Mouse (Mus musculus): ENCODE measurements around the gene Rasal2.

The Rasal2 gene

DNA sequence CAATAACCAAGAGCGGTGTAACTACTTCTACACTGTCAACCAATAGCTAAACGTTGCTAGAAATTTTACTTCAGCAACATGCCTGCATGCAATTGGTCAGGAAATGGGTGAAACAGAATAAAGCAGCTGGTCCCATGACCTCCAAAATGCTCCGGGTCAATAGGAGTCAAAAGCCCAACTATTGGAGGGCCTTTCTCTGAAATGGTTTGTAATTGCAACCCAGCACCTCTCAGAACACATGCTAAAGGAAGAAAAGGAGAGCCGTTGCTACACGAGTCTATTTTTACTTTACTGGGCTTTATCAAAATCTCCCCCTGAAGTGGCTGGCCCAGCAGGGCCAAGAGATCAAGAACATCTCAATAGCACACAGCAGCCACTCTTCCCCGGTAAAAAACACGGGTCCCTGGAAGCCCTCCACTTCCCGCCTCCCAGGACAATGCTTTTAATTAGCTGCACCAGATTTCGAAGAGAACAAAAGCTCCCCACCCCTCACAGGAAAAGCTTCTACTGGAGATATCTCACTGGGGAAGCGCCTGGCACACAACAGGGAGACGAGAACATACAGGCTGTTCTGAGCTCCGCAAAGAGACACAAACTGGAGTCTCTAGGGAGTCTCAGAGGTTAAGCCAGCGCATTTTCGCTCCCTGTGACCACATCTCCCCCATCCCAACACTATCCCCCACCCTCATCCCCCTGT lies 30.8 kb upstream of the Rasal2 start:
- intact Hi-C loops (cut with DNase I) = no loop called here

DNA sequence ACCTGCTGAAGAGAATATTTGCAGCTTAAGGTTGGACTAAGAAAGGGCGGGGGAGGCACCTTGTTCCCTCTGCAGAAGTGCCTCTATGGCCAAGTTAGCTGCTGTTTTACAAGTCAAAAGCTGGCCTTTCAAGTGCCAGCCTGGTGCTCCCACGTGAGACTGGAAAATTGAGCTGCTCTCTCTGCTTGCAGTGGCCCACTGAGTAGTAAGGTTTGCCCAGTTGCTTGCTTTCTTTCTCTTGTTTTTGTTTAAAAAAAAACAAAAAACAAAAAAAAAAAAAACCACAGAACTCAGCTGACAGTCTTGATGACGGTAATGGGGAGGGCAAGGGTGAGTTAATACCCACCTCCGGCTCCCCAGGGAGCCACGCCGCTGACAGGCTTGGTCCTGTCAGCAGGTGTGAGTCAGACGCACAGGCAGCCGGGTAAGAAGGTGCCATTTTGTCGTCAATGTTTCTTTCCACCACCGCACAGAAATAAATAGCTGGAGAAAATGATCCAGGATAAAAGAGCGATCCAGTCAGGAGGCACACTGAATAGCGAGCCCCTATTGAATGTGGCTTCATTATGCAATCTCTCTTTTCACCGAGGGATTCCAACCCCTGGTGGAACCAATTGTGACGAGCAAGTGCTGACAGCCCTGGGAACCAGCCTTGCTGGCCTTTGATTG lies 27.7 kb upstream of the Rasal2 start:
- intact Hi-C loops (cut with DNase I) = no loop called here

DNA sequence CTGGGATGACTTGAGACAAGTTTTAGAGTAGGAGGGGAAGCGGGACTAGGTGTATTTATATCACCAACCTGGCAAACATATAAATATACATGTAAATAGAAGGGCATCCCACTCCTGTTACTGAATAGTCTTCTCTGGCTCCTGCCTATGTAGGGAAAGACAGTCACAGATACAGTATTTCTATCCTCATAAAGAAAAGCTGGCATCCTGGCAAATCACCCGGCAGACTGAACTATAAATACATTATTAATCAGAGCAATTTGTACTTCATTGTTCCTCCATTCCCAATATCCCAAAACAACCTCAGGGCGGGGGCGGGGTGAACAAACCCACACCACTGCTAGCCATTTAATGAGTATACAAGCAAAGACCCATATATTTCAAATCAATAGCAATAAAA lies 26.7 kb upstream of the Rasal2 start:
- intact Hi-C loops (cut with DNase I) = no loop called here

DNA sequence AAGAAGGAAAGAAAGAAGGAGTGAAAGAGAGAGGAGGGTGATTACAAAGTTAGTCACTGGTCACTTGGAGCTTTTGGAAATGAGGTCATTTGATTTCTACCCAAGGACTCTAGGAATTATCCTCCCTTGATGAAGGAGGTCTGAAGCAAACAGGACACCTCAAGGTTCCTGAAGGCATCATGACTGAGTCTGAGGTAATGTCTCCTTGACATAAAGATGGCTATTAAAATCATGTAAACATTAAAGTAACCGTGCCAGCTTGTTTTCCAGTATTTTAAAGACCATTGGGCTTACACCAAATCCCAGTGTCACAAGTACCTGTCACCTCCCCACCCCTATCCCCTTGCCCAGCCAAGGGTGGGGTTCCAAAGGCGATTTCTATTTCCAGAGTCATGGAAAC lies 25.9 kb upstream of the Rasal2 start:
- intact Hi-C loops (cut with DNase I) = no loop called here

DNA sequence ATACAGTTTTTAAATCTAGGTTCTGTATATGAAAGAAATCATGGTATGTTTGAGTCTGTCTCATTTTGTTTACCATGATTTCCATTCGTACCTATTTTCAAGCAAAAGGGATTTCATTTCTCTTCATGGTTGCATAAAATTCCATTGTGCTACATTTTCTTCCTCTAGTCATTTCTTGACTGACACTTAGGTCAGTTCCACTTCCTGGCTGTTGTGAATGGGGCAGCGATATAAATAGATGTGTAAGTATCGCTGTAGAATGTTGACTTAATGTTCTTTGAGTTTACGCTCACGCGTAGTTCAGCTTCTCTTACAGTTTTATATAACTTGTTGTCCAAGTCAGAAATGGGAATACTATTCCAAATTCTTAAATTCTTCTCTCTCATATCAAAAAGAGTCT lies 23.5 kb upstream of the Rasal2 start:
- intact Hi-C loops (cut with DNase I) = no loop called here

DNA sequence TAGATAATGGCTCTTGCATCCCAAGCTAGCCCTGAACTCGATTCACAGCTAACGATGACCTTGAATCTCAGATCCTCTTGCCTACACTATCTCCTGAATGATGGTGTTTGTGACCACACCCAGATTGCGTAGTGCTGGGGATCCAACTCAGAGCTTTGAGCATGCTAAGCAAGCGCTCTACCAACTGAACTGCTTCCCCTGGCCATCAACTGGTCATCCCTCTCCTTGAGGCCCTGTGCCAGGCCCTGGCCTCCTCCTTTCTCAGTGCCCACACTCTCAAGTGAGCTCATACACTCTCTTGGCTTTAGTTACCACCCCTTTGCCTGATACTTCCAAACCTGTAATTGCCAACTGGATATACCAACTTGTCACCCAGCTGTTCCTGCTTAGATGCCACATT lies 22.0 kb upstream of the Rasal2 start:
- intact Hi-C loops (cut with DNase I) = no loop called here

DNA sequence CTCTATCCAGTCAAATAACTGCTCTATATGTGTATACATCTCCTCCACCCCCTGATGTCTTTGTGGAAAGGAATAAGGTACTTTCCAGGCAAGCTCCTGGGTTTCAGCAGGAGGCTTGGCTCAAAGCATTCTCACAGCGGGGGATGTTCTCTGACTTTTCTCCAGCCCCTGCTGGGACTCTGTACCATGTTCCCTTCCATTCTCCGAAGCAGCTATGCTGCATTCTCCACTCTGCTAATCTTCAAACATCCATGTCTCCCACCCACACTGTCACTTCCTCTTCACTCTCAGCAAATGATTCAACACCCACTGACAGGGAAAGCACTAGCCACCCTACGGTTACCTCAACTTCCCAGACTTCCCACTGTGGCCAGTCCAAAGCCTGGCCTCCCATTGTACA lies 20.9 kb upstream of the Rasal2 start:
- intact Hi-C loops (cut with DNase I) = no loop called here

DNA sequence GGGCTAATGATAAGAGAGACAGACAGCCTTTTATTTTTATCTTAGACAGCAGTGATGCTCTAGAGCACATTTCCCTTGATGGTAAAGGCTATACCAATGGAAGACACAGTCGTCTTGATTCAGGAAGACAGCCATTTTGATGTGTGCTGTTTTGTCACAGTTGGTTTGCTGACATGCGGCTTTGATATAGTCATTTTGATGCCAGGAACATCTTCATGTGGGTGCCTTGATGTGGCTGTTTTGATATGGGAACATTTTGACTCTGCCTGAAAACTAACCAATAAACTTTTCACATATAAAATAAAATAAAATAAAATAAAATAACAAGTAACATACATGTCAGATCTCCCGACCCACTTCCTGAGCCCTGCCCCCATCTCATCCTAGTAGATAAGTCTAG lies 16.0 kb upstream of the Rasal2 start:
- intact Hi-C loops (cut with DNase I) = no loop called here

DNA sequence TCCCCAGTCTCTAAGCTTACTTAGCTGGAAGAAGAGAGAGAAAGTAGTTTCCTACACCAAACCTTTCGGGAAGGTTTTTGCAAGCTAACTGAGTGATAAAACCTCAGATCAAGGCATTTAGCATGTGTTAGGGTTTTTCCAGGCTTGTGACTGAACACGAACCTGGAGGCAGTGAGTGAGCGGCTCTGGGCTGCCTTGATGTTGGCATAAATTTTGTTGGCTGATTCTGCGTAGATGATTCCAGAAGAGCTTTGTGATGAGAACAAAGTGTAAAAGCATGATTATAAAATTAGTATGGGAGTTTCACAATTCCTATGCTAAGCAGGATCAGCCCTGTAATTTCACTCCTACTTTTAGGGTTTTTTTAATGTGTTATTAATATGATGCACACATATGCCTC lies 15.2 kb upstream of the Rasal2 start:
- intact Hi-C loops (cut with DNase I) = no loop called here

DNA sequence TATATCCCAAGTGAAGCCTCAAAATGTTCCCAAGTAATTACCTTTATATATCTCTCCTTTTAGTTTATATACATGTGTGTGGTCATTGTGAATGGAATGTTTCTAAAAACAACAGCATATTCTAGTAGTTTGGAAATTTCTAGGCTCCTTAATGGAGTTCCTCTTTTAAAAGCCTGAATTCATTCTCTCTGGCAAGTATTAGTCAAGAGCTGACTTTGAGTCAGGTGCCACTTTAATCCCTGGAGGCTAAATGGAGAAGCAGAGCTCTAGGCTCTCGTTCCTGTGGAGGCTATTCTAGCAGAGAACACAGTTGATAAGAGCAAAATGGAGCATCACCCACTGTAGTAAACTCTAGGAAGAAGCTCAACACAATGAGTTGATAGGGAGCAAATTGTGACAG lies 14.5 kb upstream of the Rasal2 start:
- intact Hi-C loops (cut with DNase I) = no loop called here

DNA sequence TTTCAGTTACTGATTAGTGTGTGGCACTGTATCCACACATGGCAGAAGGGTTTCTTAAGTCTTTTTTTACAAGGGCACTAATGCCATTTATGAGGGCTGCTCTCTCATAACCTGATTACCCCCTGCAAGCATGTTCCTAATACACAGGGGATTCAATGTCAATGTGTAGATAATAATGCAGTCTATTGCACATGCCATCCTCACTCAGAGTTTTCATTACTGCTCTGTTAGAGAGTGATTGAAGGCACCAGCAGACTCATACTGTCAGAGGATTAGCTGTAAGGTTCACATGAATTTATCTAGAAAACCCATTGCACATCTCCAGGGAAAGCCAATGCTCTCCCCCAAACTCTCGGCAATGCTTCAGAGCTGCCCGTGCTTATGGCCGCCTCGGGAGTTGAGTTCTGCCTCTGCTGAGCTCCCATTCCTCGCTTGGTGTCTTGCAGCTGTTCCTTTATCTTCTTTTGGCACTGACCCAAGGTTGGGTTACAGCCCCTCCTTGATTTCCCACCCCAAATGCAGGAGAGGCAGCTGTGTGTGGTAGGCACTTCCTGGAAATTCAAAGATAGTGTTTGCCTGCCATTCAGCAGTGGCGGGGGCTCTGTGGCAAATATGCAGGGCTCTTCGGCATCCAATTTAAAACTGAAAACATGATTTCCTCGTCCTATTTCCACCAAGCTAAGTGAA lies 13.5 kb upstream of the Rasal2 start:
- intact Hi-C loops (cut with DNase I) = no loop called here

DNA sequence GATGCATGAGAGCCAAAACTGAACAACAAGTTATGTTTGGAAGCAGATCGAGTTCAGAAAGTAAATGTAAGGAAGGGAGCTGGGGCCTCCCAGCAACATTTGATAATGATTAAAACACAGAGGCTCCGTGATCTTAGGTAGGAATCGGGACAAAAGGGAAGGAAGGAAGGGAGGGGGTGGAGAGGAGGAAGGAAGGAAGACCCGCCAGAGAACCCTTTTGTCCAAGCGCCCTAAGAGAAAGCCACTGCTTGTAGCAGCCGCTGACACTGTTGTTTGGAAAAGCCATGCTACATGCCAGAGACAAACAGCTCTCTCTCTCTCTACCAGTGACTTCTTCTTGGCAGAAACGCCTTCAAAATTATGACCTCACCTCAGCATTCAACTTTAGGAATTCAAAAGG lies 5.5 kb upstream of the Rasal2 start:
- intact Hi-C loops (cut with DNase I) = no loop called here

DNA sequence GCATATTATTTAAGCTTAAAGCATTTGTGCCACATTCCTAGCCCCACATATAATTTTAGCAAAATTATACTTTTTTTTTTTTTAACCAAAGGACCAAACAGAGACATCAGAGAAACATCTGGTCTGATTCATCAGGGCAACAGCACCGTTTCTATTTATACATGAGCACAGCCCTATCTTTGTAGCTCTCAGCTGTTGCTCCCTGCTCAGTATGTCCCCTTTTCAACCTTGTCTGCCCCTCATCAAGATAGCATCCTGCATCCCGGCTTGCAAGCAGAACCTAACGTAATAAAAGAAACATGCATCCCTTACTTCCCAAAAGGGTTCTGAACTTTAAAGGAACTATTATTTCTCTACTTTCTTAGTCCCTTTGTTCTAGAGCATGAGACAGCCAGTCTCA lies 5.0 kb upstream of the Rasal2 start:
- intact Hi-C loops (cut with DNase I) = no loop called here

DNA sequence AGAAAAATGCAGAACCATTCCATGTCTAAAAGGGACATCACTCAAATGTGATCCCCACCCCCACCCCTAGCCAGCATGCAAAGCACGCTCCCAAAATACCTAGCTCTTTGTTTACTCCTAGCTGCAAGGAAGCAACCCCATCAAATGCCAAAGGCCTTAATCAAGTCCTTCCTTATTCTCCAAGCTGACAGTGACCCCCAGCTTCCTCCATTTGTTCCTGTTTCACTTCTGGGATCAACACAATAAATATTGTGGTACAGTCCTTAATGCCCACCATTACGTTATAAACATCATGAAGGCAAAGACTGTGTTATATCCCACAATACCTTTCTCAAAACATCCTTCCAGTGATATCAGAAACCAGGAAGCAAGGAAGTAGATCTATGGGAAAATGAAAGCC lies 4.2 kb upstream of the Rasal2 start:
- intact Hi-C loops (cut with DNase I) = no loop called here

DNA sequence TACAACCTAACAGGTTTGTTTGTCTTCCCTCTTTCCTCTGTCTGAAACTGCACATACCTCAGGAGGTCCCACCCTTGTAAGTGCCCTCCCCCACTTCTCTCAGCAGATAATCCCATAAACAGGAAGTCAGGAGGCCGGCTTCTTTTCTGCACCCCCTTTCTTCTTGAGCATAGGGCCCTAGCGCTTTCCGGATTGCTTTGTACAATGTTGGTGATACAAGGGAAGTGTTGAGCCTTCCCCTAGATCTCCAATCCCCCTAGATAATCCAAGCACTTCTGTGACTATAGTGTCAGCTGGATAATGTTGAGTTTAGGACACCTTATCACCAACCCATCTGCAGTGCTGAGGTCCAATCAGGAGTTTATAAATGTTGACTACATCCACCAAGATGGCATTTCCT lies 3.4 kb upstream of the Rasal2 start:
- intact Hi-C loops (cut with DNase I) = no loop called here

DNA sequence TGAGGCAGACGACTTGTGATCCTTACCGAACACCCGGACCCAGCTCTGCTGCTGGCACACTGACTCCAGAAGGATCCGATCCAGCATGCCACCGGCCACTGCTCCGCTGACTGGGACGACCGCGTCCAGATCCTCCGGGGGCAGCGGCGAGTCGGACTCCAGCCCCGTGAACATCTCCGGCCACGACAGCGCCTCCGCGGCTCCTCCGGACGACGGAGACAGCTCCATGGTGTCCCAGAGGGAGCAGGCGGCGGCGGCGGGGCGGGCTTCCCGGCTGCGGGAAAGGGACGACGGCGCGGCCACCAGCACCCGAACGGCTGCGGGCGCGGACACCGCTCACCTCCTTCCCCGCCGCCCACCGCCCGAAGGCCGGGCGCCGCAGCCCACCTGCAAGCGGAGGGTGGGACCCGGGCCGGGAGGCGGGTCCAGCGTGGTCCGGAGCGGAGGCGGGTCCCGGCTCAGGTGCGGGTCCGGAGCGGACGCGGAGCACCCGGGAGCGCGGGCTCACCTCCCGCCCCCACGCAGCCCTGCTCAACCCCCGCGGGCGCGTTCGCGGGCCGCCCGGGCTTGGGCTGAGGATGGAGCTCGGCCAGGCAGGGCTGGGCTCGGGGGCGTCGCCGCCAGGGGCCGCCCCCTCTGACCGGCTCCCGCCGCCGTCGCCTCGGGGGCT lies 549 bp downstream of the Rasal2 start:
- intact Hi-C loops (cut with DNase I) = loop anchor here (5.0 kb wide), 1 partner anchor 35 kb away; no protein-coding TSS in a partner anchor

DNA sequence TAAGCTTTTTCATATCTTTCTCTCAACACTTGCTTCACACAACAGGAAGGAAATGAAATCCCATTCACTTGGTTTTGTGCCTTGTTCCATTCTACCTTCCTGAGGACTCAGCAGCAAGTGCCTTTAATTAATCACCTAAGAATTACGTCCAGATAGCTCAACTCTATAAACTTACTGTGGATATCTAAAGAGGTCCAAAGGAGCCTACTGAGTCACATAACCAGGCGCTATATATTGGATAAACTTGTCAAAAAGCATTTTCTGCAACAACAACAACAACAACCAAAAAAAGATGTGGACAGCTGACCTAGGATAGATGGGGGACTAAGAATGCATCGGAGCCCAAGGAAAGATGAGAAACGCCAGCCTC lies 1.1 kb downstream of the Rasal2 start:
- intact Hi-C loops (cut with DNase I) = loop anchor here (5.0 kb wide), 1 partner anchor 36 kb away; no protein-coding TSS in a partner anchor

DNA sequence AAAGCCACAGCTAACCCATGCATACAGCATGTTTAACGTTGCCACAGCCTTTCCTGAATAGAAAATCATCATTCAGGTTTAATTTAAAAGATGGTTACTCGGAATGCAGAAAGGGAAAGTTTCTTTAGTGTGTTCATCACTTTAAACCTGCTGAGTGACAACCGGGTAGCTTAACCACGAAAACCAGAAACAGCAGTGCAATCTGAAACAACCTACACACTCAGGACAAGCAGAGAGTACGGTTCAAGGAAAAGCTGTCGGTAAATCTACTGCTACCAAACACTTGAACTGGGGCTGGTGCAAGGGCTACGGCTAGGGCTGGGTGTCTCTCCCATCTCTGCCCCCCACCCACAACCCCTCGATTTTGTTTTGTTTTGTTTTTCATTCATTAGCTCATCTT lies 1.5 kb downstream of the Rasal2 start:
- intact Hi-C loops (cut with DNase I) = loop anchor here (5.0 kb wide), 1 partner anchor 36 kb away; no protein-coding TSS in a partner anchor

DNA sequence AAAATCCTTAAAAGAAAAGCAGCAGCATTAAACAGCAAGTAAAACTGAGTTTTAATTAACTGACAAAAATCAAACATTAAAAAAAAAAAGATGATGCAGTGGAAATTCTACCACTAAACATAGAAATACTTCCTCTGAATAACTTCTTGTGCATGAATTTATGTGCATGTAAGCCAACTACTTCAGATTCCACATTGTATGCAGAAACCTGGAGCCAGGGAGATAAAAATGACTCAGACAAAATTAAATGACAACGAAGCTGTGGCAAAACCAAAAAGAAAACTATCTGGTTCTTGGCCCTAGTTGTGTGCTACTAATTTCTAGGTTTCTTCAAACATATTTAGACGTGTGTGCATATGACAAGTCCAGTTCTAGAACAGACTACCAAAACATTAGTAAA lies 2.7 kb downstream of the Rasal2 start:
- intact Hi-C loops (cut with DNase I) = loop anchor here (5.0 kb wide), 1 partner anchor 38 kb away; no protein-coding TSS in a partner anchor

DNA sequence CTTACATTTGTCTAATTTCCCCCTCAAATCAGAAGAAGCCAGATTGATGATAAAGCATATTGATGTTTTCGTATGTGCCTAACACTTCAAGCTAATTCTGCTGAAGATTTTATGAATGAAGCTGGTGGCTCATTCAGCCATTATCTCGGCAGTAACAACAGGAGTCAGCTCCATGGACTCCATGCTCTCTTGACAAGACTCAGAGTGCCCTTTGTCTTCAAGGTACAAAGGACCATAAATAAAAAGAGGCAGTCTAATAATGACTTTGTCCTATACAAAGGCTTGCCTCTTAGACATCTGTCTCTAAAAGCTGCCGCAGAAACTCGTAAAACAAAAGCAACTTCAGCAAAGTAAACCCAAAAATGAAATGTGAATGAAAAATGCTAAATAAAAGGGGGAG lies 24.4 kb downstream of the Rasal2 start:
- intact Hi-C loops (cut with DNase I) = no loop called here

DNA sequence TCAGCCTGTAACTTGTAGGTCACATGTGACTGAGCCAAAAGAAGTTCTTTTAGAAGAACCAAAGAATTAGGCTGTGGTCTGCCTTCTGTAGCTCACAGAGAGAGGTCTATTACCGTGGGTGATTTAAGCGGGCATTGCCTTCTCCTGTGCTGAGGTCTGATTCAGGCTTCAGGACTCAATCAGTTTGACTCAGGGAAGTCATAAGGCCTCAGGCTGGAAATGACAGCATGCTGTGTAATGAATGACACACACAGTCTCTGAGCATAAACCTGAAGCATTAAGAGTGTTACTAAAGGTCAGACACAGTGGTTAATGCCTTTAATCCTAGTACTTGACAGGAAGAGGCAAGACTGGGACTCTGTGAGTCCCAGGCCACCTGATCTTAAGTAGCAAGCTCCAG lies 31.7 kb downstream of the Rasal2 start:
- intact Hi-C loops (cut with DNase I) = no loop called here

DNA sequence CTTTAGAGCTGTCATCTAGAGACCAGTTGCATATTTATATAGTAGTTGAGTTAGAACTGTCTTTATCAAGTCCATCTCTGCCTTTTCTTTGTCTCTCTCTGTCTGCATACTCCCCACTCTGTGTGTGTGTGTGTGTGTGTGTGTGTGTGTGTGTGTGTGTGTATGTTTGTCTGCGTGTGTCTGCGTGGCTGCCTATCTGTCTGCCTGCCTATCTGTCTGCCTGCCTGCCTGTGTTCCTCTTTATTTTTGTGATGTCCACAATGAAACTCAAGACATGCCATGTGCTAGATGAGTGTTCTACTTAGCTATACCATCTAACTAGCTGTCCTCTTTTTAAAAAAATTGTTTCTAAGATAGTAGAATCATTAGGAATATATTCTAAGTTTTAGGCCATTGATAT lies 42.0 kb downstream of the Rasal2 start:
- intact Hi-C loops (cut with DNase I) = no loop called here

Measured in adrenal gland (tissue).